Mouse (Mus musculus): ENCODE measurements at regions not wholly inside any gene's neighbourhood (a gene's known extent, or its start where the extent isn't known, plus 50 kb on each side); places are given as distances from the start of the nearest gene placed in this dataset.

- H3K4me1 ChIP-seq (ENCODE audit: control insufficient read depth, insufficient read depth, low read length), result no peaks in the 10 kb centered on the region
- no peak overlapping the region for H3K27ac ChIP-seq (replicated peaks; ENCODE audit: low read depth, low read length)
- DNase-seq (ENCODE audit: low spot score), result no peak
- no peak overlapping the region for H3K4me2 ChIP-seq (ENCODE audit: low read depth, severe bottlenecking)
- H3K4me3 ChIP-seq (ENCODE audit: low read depth, low read length), result no peak overlapping the region
- H3K36me3 ChIP-seq (ENCODE audit: control insufficient read depth, insufficient read depth, low read length), result no peaks in the 10 kb centered on the region
- 87% methylated on average over 5 of the region's 5 CpGs for WGBS
- no peak for ATAC-seq (ENCODE audit: insufficient number of reproducible peaks, low FRiP score, low TSS enrichment, low read depth)
- no peaks in the 10 kb centered on the region for H3K27me3 ChIP-seq (ENCODE audit: control insufficient read depth, insufficient read depth, low read length)
- H3K9me3 ChIP-seq (ENCODE audit: control insufficient read depth, low read length), result no peaks in the 10 kb centered on the region
- no peak overlapping the region for H3K9ac ChIP-seq (ENCODE audit: low read length)
Observed at GRCm38 (mm10) chr16:73424851-73425250, 986.8 kb downstream of the Robo2 start.

DNA sequence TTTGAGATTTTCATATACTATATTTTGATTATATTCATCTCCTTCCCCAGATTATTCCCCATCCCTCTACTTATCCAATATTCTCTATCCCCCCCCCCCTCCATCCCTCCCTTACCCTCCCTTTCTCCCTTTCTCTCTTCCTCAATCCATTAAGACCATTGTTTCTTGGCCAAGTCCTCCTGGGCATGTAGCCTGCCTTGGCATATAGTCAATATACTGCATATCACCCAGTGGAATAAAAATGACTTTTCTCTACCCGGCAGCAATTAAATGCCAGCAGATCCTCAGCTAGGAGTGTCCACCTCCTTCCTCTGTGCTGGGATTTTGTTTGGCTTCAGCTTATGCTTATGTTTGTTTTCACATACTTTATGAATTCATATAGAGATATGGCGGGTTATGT, 987.3 kb downstream of the Robo2 start:
- Histone ChIP-seq H3K4me2 (ENCODE audit: low read depth, severe bottlenecking) (no peak overlapping the region), H3K36me3 (ENCODE audit: control insufficient read depth, insufficient read depth, low read length) (no peaks in the 10 kb centered on the region), H3K9me3 (ENCODE audit: control insufficient read depth, low read length) (no peaks in the 10 kb centered on the region), H3K4me1 (ENCODE audit: control insufficient read depth, insufficient read depth, low read length) (no peaks in the 10 kb centered on the region), H3K9ac (ENCODE audit: low read length) (no peak overlapping the region), H3K27me3 (ENCODE audit: control insufficient read depth, insufficient read depth, low read length) (no peaks in the 10 kb centered on the region), H3K4me3 (ENCODE audit: low read depth, low read length) (no peak overlapping the region), H3K27ac (replicated peaks; ENCODE audit: low read depth, low read length) (no peak overlapping the region)
- ATAC-seq (ENCODE audit: insufficient number of reproducible peaks, low FRiP score, low TSS enrichment, low read depth), result no peak
- DNase-seq (ENCODE audit: low spot score), result no peak
- 94% methylated on average over 2 of the region's 2 CpGs for WGBS

DNA sequence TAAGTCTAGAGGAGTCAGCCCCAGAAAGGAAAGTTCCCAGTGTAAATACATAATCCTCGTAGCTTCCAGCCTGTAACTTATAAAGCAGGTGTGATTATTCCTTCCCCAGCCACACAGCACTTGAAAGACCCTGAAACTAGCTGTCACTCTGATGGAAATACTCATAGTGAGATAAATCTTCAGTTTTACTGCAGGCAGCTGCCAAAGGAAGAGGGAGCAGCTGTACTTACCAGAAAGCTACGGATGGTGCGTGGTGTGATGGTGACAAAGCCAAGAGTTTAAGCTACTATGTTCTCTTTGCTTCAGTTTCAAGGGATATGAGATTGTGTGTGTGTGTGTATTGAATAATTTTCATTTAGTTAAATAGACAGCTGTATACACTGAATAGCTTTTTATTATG, 1007.1 kb downstream of the Robo2 start:
- H3K27ac ChIP-seq (replicated peaks; ENCODE audit: low read depth, low read length), result no peak overlapping the region
- H3K9me3 ChIP-seq (ENCODE audit: control insufficient read depth, low read length), result no peaks in the 10 kb centered on the region
- H3K4me3 ChIP-seq (ENCODE audit: low read depth, low read length), result no peak overlapping the region
- H3K4me1 ChIP-seq (ENCODE audit: control insufficient read depth, insufficient read depth, low read length), result no peaks in the 10 kb centered on the region
- DNase-seq (ENCODE audit: low spot score) (no peak), ATAC-seq (ENCODE audit: insufficient number of reproducible peaks, low FRiP score, low TSS enrichment, low read depth) (no peak)
- no peaks in the 10 kb centered on the region for H3K36me3 ChIP-seq (ENCODE audit: control insufficient read depth, insufficient read depth, low read length)
- H3K9ac ChIP-seq (ENCODE audit: low read length), result no peak overlapping the region
- H3K4me2 ChIP-seq (ENCODE audit: low read depth, severe bottlenecking), result no peak overlapping the region
- H3K27me3 ChIP-seq (ENCODE audit: control insufficient read depth, insufficient read depth, low read length), result no peaks in the 10 kb centered on the region
- WGBS, result 39% methylated on average over 3 of the region's 3 CpGs

DNA sequence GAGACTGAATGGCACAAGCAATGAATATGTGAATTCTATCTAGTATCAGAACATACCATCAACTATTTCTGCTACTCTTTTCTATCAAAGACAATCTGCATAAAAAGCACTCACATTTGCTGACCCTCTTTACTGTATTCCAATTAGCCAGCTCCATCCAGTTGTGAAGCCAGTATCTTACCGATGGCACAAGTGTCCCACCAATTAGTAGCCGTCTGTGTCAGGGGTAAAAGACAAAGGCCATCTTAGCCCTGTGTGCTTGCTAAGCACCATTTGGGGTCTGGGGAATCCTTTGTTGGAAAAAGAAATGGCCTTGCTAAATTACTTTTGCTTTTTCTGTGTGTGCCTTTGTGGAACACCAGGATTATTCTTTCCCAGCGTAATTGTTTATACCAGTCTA, 1007.5 kb downstream of the Robo2 start:
- H3K36me3 ChIP-seq (ENCODE audit: control insufficient read depth, insufficient read depth, low read length), result no peaks in the 10 kb centered on the region
- H3K9ac ChIP-seq (ENCODE audit: low read length), result no peak overlapping the region
- H3K9me3 ChIP-seq (ENCODE audit: control insufficient read depth, low read length), result no peaks in the 10 kb centered on the region
- no peak overlapping the region for H3K4me3 ChIP-seq (ENCODE audit: low read depth, low read length)
- WGBS, result 70% methylated on average over 3 of the region's 3 CpGs
- ATAC-seq (ENCODE audit: insufficient number of reproducible peaks, low FRiP score, low TSS enrichment, low read depth) (no peak), DNase-seq (ENCODE audit: low spot score) (no peak)
- no peaks in the 10 kb centered on the region for H3K27me3 ChIP-seq (ENCODE audit: control insufficient read depth, insufficient read depth, low read length)
- H3K4me1 ChIP-seq (ENCODE audit: control insufficient read depth, insufficient read depth, low read length), result no peaks in the 10 kb centered on the region
- no peak overlapping the region for H3K4me2 ChIP-seq (ENCODE audit: low read depth, severe bottlenecking)
- H3K27ac ChIP-seq (replicated peaks; ENCODE audit: low read depth, low read length), result no peak overlapping the region

- Histone ChIP-seq H3K4me2 (ENCODE audit: low read depth, severe bottlenecking) (no peak overlapping the region), H3K36me3 (ENCODE audit: control insufficient read depth, insufficient read depth, low read length) (no peaks in the 10 kb centered on the region), H3K9ac (ENCODE audit: low read length) (no peak overlapping the region), H3K27ac (replicated peaks; ENCODE audit: low read depth, low read length) (no peak overlapping the region), H3K27me3 (ENCODE audit: control insufficient read depth, insufficient read depth, low read length) (no peaks in the 10 kb centered on the region), H3K4me1 (ENCODE audit: control insufficient read depth, insufficient read depth, low read length) (no peaks in the 10 kb centered on the region; the same call in 1 of the 2 replicates), H3K4me3 (ENCODE audit: low read depth, low read length) (no peak overlapping the region), H3K9me3 (ENCODE audit: control insufficient read depth, low read length) (no peaks in the 10 kb centered on the region)
- WGBS, result 24% methylated on average over 2 of the region's 2 CpGs
- peak; percentile 17; the same call in 1 of the 2 replicates for ATAC-seq (ENCODE audit: insufficient number of reproducible peaks, low FRiP score, low TSS enrichment, low read depth)
- DNase-seq (ENCODE audit: low spot score), result no peak
Observed at GRCm38 (mm10) chr16:73379056-73379455, 1032.6 kb downstream of the Robo2 start.

DNA sequence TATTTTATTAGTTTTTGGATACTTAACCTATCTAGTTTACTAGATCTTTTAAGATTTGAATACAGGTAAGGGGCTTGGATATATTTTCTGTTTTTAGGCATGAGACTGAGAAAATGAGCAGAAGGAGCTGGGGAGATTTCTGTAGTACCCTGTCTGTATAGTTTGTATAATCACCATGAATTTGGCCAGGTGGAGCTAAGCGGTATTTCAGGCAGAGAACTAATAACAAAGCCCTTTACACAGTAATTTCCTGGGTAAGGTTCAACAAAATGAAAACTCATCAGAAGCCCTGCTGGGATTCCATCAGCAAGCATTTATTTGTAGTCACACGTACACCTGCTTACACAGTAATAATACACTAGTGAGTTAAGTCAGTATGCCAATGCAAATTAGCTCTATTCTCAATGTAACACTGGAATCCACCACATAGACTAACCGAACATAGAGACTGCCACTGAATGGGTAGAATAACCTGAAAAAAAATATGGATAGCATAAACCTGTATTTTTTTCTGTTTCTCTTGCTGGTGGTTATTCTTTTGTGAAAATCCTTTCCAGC, 1036.9 kb downstream of the Robo2 start:
- Histone ChIP-seq H3K4me2 (ENCODE audit: low read depth, severe bottlenecking) (no peak overlapping the region), H3K36me3 (ENCODE audit: control insufficient read depth, insufficient read depth, low read length) (no peaks in the 10 kb centered on the region), H3K4me1 (ENCODE audit: control insufficient read depth, insufficient read depth, low read length) (no peaks in the 10 kb centered on the region; the same call in 1 of the 2 replicates), H3K9me3 (ENCODE audit: control insufficient read depth, low read length) (no peaks in the 10 kb centered on the region), H3K27ac (replicated peaks; ENCODE audit: low read depth, low read length) (no peak overlapping the region), H3K27me3 (ENCODE audit: control insufficient read depth, insufficient read depth, low read length) (no peaks in the 10 kb centered on the region), H3K4me3 (ENCODE audit: low read depth, low read length) (no peak overlapping the region), H3K9ac (ENCODE audit: low read length) (no peak overlapping the region)
- WGBS, result 71% methylated on average over 3 of the region's 3 CpGs
- no peak for DNase-seq (ENCODE audit: low spot score)
- no peak for ATAC-seq (ENCODE audit: insufficient number of reproducible peaks, low FRiP score, low TSS enrichment, low read depth)

- H3K27ac ChIP-seq (replicated peaks; ENCODE audit: low read depth, low read length), result no peak overlapping the region
- ATAC-seq (ENCODE audit: insufficient number of reproducible peaks, low FRiP score, low TSS enrichment, low read depth), result no peak
- 49% methylated on average over 10 of the region's 10 CpGs for WGBS
Observed at GRCm38 (mm10) chr16:73368607-73369233, 1042.9 kb downstream of the Robo2 start.

GRCm38 (mm10) chr16:73367926-73368325, 1043.7 kb downstream of the Robo2 start:
- DNase-seq (ENCODE audit: low spot score), result no peak

More at GRCm38 (mm10) chr16:73368607-73369233, 1042.9 kb downstream of the Robo2 start:
- Histone ChIP-seq H3K36me3 (ENCODE audit: control insufficient read depth, insufficient read depth, low read length) (no peaks in the 10 kb centered on the region), H3K9ac (ENCODE audit: low read length) (peak overlapping the region; percentile 28), H3K27me3 (ENCODE audit: control insufficient read depth, insufficient read depth, low read length) (no peaks in the 10 kb centered on the region), H3K4me2 (ENCODE audit: low read depth, severe bottlenecking) (no peak overlapping the region), H3K4me1 (ENCODE audit: control insufficient read depth, insufficient read depth, low read length) (peaks cover 4% of the 10 kb centered on the region; the same call in 1 of the 2 replicates), H3K4me3 (ENCODE audit: low read depth, low read length) (no peak overlapping the region), H3K9me3 (ENCODE audit: control insufficient read depth, low read length) (no peaks in the 10 kb centered on the region)
- no peak for DNase-seq (ENCODE audit: low spot score)

More at GRCm38 (mm10) chr16:73367926-73368325, 1043.7 kb downstream of the Robo2 start:
- no peaks in the 10 kb centered on the region for H3K27me3 ChIP-seq (ENCODE audit: control insufficient read depth, insufficient read depth, low read length)
- ATAC-seq (ENCODE audit: insufficient number of reproducible peaks, low FRiP score, low TSS enrichment, low read depth), result no peak
- H3K36me3 ChIP-seq (ENCODE audit: control insufficient read depth, insufficient read depth, low read length), result no peaks in the 10 kb centered on the region
- peaks cover 4% of the 10 kb centered on the region; the same call in 1 of the 2 replicates for H3K4me1 ChIP-seq (ENCODE audit: control insufficient read depth, insufficient read depth, low read length)
- H3K27ac ChIP-seq (replicated peaks; ENCODE audit: low read depth, low read length), result no peak overlapping the region
- H3K4me3 ChIP-seq (ENCODE audit: low read depth, low read length), result no peak overlapping the region
- WGBS, result 70% methylated on average over 5 of the region's 5 CpGs
- H3K4me2 ChIP-seq (ENCODE audit: low read depth, severe bottlenecking), result no peak overlapping the region
- H3K9me3 ChIP-seq (ENCODE audit: control insufficient read depth, low read length), result no peaks in the 10 kb centered on the region
- no peak overlapping the region; the same call in 1 of the 2 replicates for H3K9ac ChIP-seq (ENCODE audit: low read length)

Measured in limb, embryonic 11.5 days (tissue).